Mouse (Mus musculus) hindbrain, embryonic 14.5 days (tissue): ENCODE data around the gene Abca3. TPM values are rescaled to one million over a fixed set of nuclear protein-coding genes. Genes with fewer than 3 reads are reported as not detected.

ENCODE experiments used
- microRNA-seq: library from miRNA; unstranded; fragments of <30 nt; microRNA quantifications from one replicate; pipeline ENCODE4, GENCODE M21; 2016
- polyA plus RNA-seq: library from polyadenylated mRNA; unstranded; fragments of >200 nt; fragmentation: Nextera tagmentation; extraction: Ambion mirVana; gene quantifications from 2 replicates; pipeline ENCODE4 v1.2.1, GENCODE M21; 2014

Abca3 gene
- polyA plus RNA-seq, 1 experiment from 2014 or later = 32.8 TPM

Small RNAs within 50 kb of the gene (microRNA-seq; reads per million reads assigned to microRNA genes)
- gene Gm24427 = not detected

Other genes with a start within 250 kb of the Abca3 start
- gene Pdpk1, start 201.0 kb upstream of the Abca3 start, polyA plus RNA-seq = 71.3 and 75.1 TPM in 2 replicates
- 29.1 and 30.6 TPM in 2 replicates for gene Amdhd2, start 188.2 kb upstream of the Abca3 start, polyA plus RNA-seq
- 1,495 and 1,569 TPM in 2 replicates for gene Atp6v0c, start 182.2 kb upstream of the Abca3 start, polyA plus RNA-seq
- 27.1 and 27.6 TPM in 2 replicates for gene Tbc1d24, start 146.4 kb upstream of the Abca3 start, polyA plus RNA-seq
- gene Ntn3, start 142.4 kb upstream of the Abca3 start, polyA plus RNA-seq = 3.9 and 5.0 TPM in 2 replicates
- gene Tedc2, start 131.1 kb upstream of the Abca3 start, polyA plus RNA-seq = 8.2 and 10.1 TPM in 2 replicates
- 11.8 and 21.2 TPM in 2 replicates for gene Ccnf, start 100.5 kb upstream of the Abca3 start, polyA plus RNA-seq
- gene Abca17, start 882 bp upstream of the Abca3 start, polyA plus RNA-seq = 0.63 and 1.1 TPM in 2 replicates
- gene Rnps1, start 62.6 kb downstream of the Abca3 start, polyA plus RNA-seq = 278 and 280 TPM in 2 replicates
- gene Eci1, start 74.7 kb downstream of the Abca3 start, polyA plus RNA-seq = 36.2 and 46.0 TPM in 2 replicates
- 3.6 and 6.0 TPM in 2 replicates for gene Dnase1l2, start 91.2 kb downstream of the Abca3 start, polyA plus RNA-seq
- 20.6 and 25.8 TPM in 2 replicates for gene E4f1, start 118.4 kb downstream of the Abca3 start, polyA plus RNA-seq
- 71.2 and 73.5 TPM in 2 replicates for gene Pgp, start 118.4 kb downstream of the Abca3 start, polyA plus RNA-seq
- 0.75 TPM in 1 of 2 replicates, not detected in the other for gene Bricd5, start 121.9 kb downstream of the Abca3 start, polyA plus RNA-seq
- 30.2 and 31.1 TPM in 2 replicates for gene Mlst8, start 127.1 kb downstream of the Abca3 start, polyA plus RNA-seq
- 45.7 and 46.8 TPM in 2 replicates for gene Caskin1, start 136.7 kb downstream of the Abca3 start, polyA plus RNA-seq
- gene Traf7, start 176.0 kb downstream of the Abca3 start, polyA plus RNA-seq = 75.0 and 82.8 TPM in 2 replicates
- gene Rab26, start 182.3 kb downstream of the Abca3 start, polyA plus RNA-seq = 4.2 and 5.6 TPM in 2 replicates
- 28.4 and 30.4 TPM in 2 replicates for gene Pkd1, start 197.9 kb downstream of the Abca3 start, polyA plus RNA-seq